Mouse (Mus musculus) G1E (cell line): Measurements from ENCODE around the gene Tmem106a. TPM values are rescaled to one million over a fixed set of nuclear protein-coding genes. Genes with fewer than 3 reads are reported as not detected.
"Not testable (repeated sequence)": the region's sequence is repeated elsewhere in the genome, so short reads cannot be mapped to it uniquely, and the experiment has no call there.

Source experiments
- ATAC-seq: 2 replicates; pipeline ENCODE4 v1.8.0; 2016; ENCODE audit warnings: mild to moderate bottlenecking; ENCODE audit not compliant: insufficient number of reproducible peaks, poor library complexity, low FRiP score, severe bottlenecking; ENCODE audit errors: extremely low read depth
- DNase-seq: peaks from one replicate; pipeline ENCODE4 v3.0.0; 2012; ENCODE audit warnings: low spot score
- H3K27me3 ChIP-seq: 2 replicates; pipeline ENCODE4 v1.6.1; 2012; ENCODE audit warnings: mild to moderate bottlenecking, low read length, inconsistent platforms; ENCODE audit not compliant: insufficient read depth
- H3K36me3 ChIP-seq: replicated peaks from 2 replicates; pipeline ENCODE3; 2012; ENCODE audit warnings: mild to moderate bottlenecking, inconsistent platforms
- H3K4me1 ChIP-seq: 2 replicates; pipeline ENCODE4 v1.6.1; 2012; ENCODE audit warnings: low read depth, low read length, inconsistent platforms, mixed read lengths; ENCODE audit not compliant: insufficient read depth
- H3K4me3 ChIP-seq: 2 replicates; pipeline ENCODE4 v1.5.1; 2012; ENCODE audit warnings: low read depth, mild to moderate bottlenecking, inconsistent platforms, low read length, moderate library complexity, mixed read lengths
- H3K9me3 ChIP-seq: replicated peaks from 2 replicates; pipeline ENCODE4 v1.6.1; 2012; ENCODE audit warnings: inconsistent platforms
- CTCF ChIP-seq: IDR thresholded peaks from 2 replicates; pipeline ENCODE4 v1.5.1; 2012; ENCODE audit warnings: low read depth, low read length, inconsistent platforms, mixed read lengths
- GATA1 ChIP-seq: IDR thresholded peaks from 2 replicates; pipeline ENCODE4 v1.6.1; 2012; ENCODE audit warnings: borderline replicate concordance, low read length, inconsistent platforms, mixed read lengths
- GATA2 ChIP-seq: IDR thresholded peaks from 2 replicates; pipeline ENCODE4 v1.6.1; 2012; ENCODE audit warnings: low read depth, low read length, inconsistent platforms, borderline replicate concordance
- POLR2AphosphoS5 ChIP-seq: IDR thresholded peaks from 2 replicates; pipeline ENCODE4 v1.6.1; 2012; ENCODE audit warnings: low read depth, low read length, inconsistent platforms; ENCODE audit not compliant: insufficient replicate concordance
- TAL1 ChIP-seq: conservative IDR thresholded peaks from 2 replicates; pipeline ENCODE4 v1.6.1; 2012; ENCODE audit warnings: low read depth, low read length, inconsistent platforms, mixed read lengths
- polyA plus RNA-seq: library from polyadenylated mRNA; stranded (reverse); fragments of >175 nt; gene quantifications from 2 replicates; pipeline ENCODE4 v1.2.3, GENCODE M21; 2012
- total RNA-seq, 2 experiments: library from RNA; stranded (forward) in 1 of 2; stranded (reverse) in 1 of 2; fragments of 200-1000 nt in 1 of 2; fragments of >200 nt in 1 of 2; fragmentation: Nextera tagmentation in 1 of 2; gene quantifications; 2 replicates each; pipeline ENCODE4 v1.2.3; 2014 to 2017

Tmem106a gene
- total and polyA plus RNA-seq, 3 experiments: 1.00 to 7.8 (median 2.9) TPM

DNA sequence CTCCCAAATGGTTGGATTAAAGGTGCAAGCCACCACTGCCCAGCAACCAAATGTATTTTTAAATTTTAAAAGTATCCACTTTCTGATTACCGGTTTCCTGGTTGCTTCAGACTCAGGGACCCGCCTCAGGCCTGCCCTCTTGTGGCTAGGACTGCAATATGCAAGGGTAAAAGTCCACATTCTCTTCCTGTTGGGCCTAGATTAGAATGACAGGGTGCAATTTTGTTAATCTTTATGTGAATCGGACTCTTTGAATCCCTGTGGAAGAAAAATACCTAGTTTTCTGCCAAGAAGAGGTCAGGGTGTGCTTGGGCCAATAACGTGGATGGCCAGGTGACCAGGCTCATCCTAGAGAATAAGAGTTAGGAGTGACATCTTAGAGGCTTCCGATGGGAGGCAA, 7.4 kb downstream of the Tmem106a start:
- Histone ChIP-seq H3K4me1 (peaks cover 8% of the 10 kb centered on the region; the same call in 1 of the 2 replicates), H3K9me3 (no peaks in the 10 kb centered on the region), H3K27me3 (peaks cover 2% of the 10 kb centered on the region; the same call in 1 of the 2 replicates), H3K36me3 (peaks cover 22% of the 10 kb centered on the region), H3K4me3 (no peak overlapping the region)
- TF ChIP-seq TAL1 (no peak), POLR2AphosphoS5 (no peak), GATA2 (no peak), CTCF (peak; percentile 78), GATA1 (no peak)
- no peak for ATAC-seq
- DNase-seq: peak; percentile 66

DNA sequence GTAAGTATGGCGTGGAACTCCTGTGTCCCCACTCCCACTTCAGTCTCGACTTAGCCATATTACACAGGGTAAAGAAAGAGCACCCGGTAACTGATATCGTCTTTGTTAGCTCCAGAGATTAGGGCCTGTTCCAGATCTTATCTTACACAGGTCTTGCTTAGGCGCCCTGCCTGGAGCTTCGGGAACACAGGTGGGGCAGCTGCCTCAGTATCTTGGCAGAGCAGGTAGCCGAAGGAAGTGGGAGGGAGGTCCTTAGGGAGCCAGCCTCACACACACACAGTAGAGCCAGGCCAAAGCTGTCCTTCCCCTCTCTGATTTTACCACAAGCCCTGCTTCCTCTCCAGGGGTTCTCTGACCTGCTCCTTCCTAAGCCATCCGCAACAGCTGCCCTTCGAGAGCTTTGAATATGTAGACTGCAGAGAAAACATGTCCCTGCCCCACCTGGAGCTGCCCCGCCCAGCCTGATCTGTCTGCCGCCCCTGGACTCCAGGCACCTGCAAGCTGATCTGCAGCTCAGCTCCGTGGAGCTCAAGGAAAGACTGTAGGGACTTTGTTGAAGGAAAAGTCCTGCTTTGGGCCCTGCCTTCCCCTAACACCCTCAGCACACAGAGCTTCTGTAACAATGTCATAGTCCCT, 8.1 kb downstream of the Tmem106a start:
- H3K36me3 ChIP-seq: peaks cover 20% of the 10 kb centered on the region
- ATAC-seq (no peak), DNase-seq (no peak)
- no peak overlapping the region for H3K4me3 ChIP-seq
- H3K9me3 ChIP-seq: no peaks in the 10 kb centered on the region
- peaks cover 3% of the 10 kb centered on the region for H3K27me3 ChIP-seq
- H3K4me1 ChIP-seq: peaks cover 8% of the 10 kb centered on the region; the same call in 1 of the 2 replicates
- TF ChIP-seq POLR2AphosphoS5: no peak
- TF ChIP-seq CTCF: no peak
- no peak for TF ChIP-seq TAL1
- TF ChIP-seq GATA2: no peak
- TF ChIP-seq GATA1: no peak

DNA sequence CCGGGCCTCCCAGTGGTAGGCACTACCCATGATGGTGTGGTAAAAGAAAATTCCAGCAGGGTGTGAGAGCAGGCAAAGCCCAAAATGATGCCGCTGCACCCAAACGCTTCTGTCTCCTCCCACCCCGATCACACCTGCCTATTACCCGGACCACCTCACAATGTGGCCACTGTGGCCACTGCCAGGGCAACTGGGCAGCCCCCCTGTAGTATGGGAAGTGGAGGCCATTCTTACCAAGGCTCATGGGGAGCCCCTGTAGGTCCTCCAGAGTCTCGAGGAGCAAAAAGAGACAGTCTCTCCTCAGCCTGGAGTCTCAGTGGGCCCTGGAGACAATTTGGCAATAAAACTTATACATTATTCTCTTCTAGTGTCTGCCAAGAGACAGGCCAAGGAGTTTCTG, 17.1 kb downstream of the Tmem106a start, which contains the start of gene Gm11634:
Gene Gm11634 (minus strand): TSS at position 101 of the 400 bp plus-strand sequence.
- DNase-seq (no peak), ATAC-seq (no peak)
- no peak within 1 kb of the TSS for H3K4me3 ChIP-seq
- TF ChIP-seq GATA1: no peak
- H3K36me3 ChIP-seq: no peaks in the 10 kb centered on the region
- H3K4me1 ChIP-seq: 0 out of 2 replicates have a peak, but pooled peaks cover 1% of the 10 kb centered on the region
- H3K27me3 ChIP-seq: peaks cover 32% of the 10 kb centered on the region
- no peaks in the 10 kb centered on the region for H3K9me3 ChIP-seq

DNA sequence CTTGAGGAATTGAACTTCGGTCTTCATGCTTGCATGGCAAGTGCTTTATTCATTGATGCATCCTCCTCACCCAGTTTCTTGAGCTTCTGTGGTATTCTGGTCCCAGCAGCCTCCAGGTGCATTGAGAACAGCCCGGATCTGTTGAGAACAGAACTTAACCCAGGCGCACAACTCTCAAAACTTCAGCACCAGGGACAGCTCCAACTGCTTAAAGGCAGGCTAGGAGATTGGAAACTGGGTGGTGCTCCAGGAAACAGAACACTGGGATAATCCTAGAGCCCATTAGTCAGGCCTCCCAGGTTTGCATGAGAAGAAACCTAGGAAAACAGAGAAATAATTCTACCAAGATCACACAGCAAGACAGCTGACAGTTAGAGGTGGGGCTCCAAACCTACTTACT, 20.4 kb downstream of the Tmem106a start:
- TF ChIP-seq TAL1 (no peak), CTCF (no peak), GATA1 (no peak), GATA2 (no peak), POLR2AphosphoS5 (no peak)
- Histone ChIP-seq H3K4me1 (peaks cover 6% of the 10 kb centered on the region; the same call in 1 of the 2 replicates), H3K9me3 (no peaks in the 10 kb centered on the region), H3K27me3 (peaks cover 16% of the 10 kb centered on the region), H3K36me3 (no peaks in the 10 kb centered on the region), H3K4me3 (no peak overlapping the region)
- peak; percentile 21 for DNase-seq
- no peak for ATAC-seq

DNA sequence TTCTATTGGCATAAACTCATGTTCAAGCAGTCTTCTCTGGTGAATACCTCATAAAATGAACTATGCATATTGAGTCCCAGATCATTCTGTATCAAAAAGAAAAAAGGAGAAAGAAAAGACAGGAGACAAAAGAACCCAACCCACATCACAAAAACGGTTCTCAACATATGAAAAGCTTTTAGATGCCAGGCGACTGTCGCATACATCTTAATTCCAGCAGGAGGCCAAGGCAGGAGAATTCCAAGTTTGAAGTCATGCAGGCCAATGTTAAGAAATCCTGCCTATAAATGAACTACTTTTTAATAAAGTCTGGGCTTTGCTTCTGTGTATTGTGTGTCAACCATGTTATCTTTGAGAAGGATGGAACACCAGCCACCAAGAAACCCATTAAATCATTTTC, 22.1 kb downstream of the Tmem106a start:
- H3K9me3 ChIP-seq: no peaks in the 10 kb centered on the region
- peaks cover 13% of the 10 kb centered on the region for H3K27me3 ChIP-seq
- no peaks in the 10 kb centered on the region for H3K36me3 ChIP-seq
- no peak overlapping the region; the same call in 1 of the 2 replicates for H3K4me3 ChIP-seq
- no peak for DNase-seq
- H3K4me1 ChIP-seq: peaks cover 6% of the 10 kb centered on the region; the same call in 1 of the 2 replicates
- ATAC-seq: no peak
- TF ChIP-seq GATA1: no peak
- no peak for TF ChIP-seq TAL1
- TF ChIP-seq GATA2: no peak
- no peak for TF ChIP-seq CTCF
- no peak for TF ChIP-seq POLR2AphosphoS5

DNA sequence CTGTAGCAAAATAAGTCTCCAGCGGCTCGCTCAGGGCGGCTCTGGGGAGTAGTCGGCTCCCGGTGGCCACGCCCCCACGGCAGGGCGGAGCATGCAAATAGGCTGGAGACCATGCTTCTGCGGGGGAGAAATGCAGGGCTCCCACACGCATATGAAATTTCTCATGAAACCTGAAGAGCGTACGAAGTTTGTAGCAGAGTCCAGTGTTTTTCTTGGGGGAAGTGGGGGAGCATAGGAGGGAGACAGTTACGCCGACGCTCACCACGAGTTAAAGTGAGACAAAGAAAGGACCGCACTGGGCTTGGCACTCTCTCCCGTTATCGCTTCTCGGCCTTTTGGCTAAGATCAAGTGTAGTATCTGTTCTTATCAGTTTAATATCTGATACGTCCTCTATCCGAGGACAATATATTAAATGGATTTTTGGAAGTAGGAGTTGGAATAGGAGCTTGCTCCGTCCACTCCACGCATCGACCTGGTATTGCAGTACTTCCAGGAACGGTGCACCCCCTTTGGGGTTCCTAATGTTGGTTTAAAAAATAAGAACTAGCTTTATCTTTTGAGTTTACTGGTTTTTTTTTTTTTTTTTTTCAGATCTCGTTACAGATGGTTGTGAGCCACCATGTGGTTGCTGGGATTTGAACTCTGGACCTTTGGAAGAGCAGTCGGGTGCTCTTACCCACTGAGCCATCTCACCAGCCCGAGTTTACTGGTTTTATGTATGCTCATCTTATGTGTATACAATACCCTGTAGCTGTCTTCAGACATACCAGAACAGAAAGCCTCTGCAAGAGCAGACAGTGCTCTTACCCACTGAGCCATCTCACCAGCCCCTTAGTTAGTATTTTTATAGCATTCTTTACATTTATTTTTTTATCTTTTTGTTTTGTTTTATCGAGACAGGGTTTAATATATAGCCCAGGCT, 22.8 kb downstream of the Tmem106a start:
- Histone ChIP-seq H3K4me3 (peak overlapping the region; percentile 23; the same call in 1 of the 2 replicates), H3K27me3 (peaks cover 13% of the 10 kb centered on the region)
- ATAC-seq (peak; percentile 68), DNase-seq (peak; percentile 53)
- not testable (repeated sequence) for H3K36me3 ChIP-seq, H3K9me3 ChIP-seq, H3K4me1 ChIP-seq
- peak; percentile 47; the same call in 1 of the 2 replicates for TF ChIP-seq POLR2AphosphoS5

DNA sequence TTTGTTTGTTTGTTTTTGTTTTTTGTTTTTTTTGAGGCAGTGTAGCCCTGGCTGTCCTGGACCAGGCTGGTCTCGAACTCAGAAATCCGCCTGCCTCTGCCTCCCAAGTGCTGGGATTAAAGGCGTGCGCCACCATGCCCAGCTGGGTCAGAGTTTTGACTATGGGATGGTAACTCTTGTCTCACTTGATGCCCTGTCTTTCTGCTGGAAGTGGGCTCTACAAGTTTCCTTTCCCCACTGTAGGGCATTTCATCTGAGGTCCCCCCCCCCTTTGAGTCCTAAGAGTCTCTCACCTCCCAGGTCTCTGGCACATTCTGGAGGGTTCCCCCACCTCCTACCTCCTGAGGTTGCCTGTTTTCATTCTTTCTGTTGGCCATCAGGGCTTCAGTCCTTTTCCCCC, 25.1 kb downstream of the Tmem106a start:
- not testable (repeated sequence) for H3K4me3 ChIP-seq, ATAC-seq, H3K36me3 ChIP-seq, DNase-seq, H3K4me1 ChIP-seq, H3K9me3 ChIP-seq
- peaks cover 12% of the 10 kb centered on the region for H3K27me3 ChIP-seq
